Mouse (Mus musculus) inflammation-experienced regulatory T-cells, adult 16 weeks (primary cell): ENCODE results near the gene Ppp1cc. TPM values are rescaled to one million over a fixed set of nuclear protein-coding genes. Genes with fewer than 3 reads are reported as not detected.

Experiments
- polyA plus RNA-seq: library from polyadenylated mRNA; unstranded; fragments of 100-300 nt; shearing (Covaris generic); gene quantifications from one replicate; pipeline ENCODE4 v1.2.1, GENCODE M21; 2017

The Ppp1cc gene
- polyA plus RNA-seq: 82.9 TPM

GRCm38 (mm10) chr5:122157827-122158381 is at the start of gene Ppp1cc:
TSS of gene Ppp1cc (plus strand) at chr5:122158278.

GRCm38 (mm10) chr5:122140723-122141122 is 17.4 kb upstream of the Ppp1cc start, which contains the start of gene Ccdc63:
TSS of gene Ccdc63 (minus strand) at chr5:122140823.

DNA sequence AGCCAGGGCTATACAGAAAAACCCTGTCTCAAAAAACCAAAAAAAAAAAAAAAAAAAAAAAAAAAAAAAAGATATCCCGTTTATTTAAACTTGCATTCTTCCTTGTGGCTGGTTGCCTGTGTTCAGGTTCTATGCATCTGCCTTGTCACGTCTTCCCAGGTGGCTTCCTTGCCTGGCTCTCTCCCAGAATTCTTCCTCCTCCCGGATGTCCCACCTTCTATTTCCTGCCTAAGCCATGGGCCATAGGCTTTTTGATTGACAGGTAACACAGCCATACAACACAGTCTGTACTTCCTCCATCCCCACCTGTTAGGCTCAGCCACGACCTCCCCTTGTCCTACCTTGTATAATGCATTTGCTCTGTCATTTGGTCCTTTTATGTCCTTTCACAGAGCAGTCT is 48.4 kb downstream of the Ppp1cc start, which contains the start of gene Hvcn1:
Hvcn1 (plus strand) TSS at position 330 of the 400 bp plus-strand sequence.

Other genes starting within 250 kb of the Ppp1cc start
- 0.17 TPM for gene Cux2, start 108.2 kb upstream of the Ppp1cc start, polyA plus RNA-seq
- gene Myl2, start 57.3 kb upstream of the Ppp1cc start, polyA plus RNA-seq: not detected
- 0.45 TPM for gene Ccdc63, start 17.5 kb upstream of the Ppp1cc start, polyA plus RNA-seq
- 120 TPM for gene Hvcn1, start 48.5 kb downstream of the Ppp1cc start, polyA plus RNA-seq
- 2.3 TPM for gene Tctn1, start 106.2 kb downstream of the Ppp1cc start, polyA plus RNA-seq
- gene Pptc7, start 126.1 kb downstream of the Ppp1cc start, polyA plus RNA-seq: 13.1 TPM
- gene Rad9b, start 196.0 kb downstream of the Ppp1cc start, polyA plus RNA-seq: 7.2 TPM
- 166 TPM for gene Vps29, start 196.1 kb downstream of the Ppp1cc start, polyA plus RNA-seq
- gene Gpn3, start 213.6 kb downstream of the Ppp1cc start, polyA plus RNA-seq: 84.7 TPM
- gene Fam216a, start 214.1 kb downstream of the Ppp1cc start, polyA plus RNA-seq: 22.2 TPM
- 499 TPM for gene Arpc3, start 233.6 kb downstream of the Ppp1cc start, polyA plus RNA-seq